Mouse (Mus musculus) embryonic facial prominence, embryonic 13.5 days (tissue): ENCODE data around the gene Gm20481. TPM values are rescaled to one million over a fixed set of nuclear protein-coding genes. Genes with fewer than 3 reads are reported as not detected.
A peak's percentile ranks its signal among the peaks of the same experiment; 100 is the strongest.
"Not testable (repeated sequence)": the region's sequence is repeated elsewhere in the genome, so short reads cannot be mapped to it uniquely, and the experiment has no call there.

ENCODE experiments used
- ATAC-seq: fragments of 200-750 bp; cut with Nextera tagmentation; 2 replicates; pipeline ENCODE4 v1.8.0; 2017; ENCODE audit warnings: low read depth; ENCODE audit not compliant: insufficient number of reproducible peaks, insufficient read depth, low FRiP score, low TSS enrichment
- H3K27ac ChIP-seq: fragments of 300-500 bp; sonication (generic); 2 replicates; pipeline ENCODE4 v1.5.1; 2015; ENCODE audit warnings: moderate library complexity, mild to moderate bottlenecking, inconsistent platforms
- H3K27me3 ChIP-seq: fragments of 300-500 bp; sonication (generic); 2 replicates; pipeline ENCODE4 v1.6.1; 2015; ENCODE audit warnings: mild to moderate bottlenecking, inconsistent platforms
- H3K36me3 ChIP-seq: fragments of 300-500 bp; sonication (generic); 2 replicates; pipeline ENCODE4 v1.6.1; 2015; ENCODE audit warnings: mild to moderate bottlenecking, inconsistent platforms
- H3K4me1 ChIP-seq: fragments of 300-500 bp; sonication (generic); 2 replicates; pipeline ENCODE4 v1.6.1; 2015; ENCODE audit warnings: inconsistent platforms
- H3K4me2 ChIP-seq: fragments of 300-500 bp; sonication (generic); 2 replicates; pipeline ENCODE4 v1.6.1; 2015; ENCODE audit warnings: moderate library complexity, mild to moderate bottlenecking, inconsistent platforms
- H3K4me3 ChIP-seq: fragments of 300-500 bp; sonication (generic); 2 replicates; pipeline ENCODE4 v1.5.1; 2015; ENCODE audit warnings: mild to moderate bottlenecking, inconsistent platforms
- H3K9ac ChIP-seq: fragments of 300-500 bp; sonication (generic); 2 replicates; pipeline ENCODE4 v1.6.1; 2015; ENCODE audit warnings: mild to moderate bottlenecking, inconsistent platforms
- H3K9me3 ChIP-seq: fragments of 300-500 bp; sonication (generic); 2 replicates; pipeline ENCODE4 v1.6.1; 2016; ENCODE audit warnings: inconsistent platforms
- WGBS: fragments of 180-500 bp; shearing (Covaris S2); methylation state at CpG from one replicate; pipeline ENCODE4 v1.1.7; 2015; ENCODE audit warnings: mixed read lengths; 5-methylcytosine and 5-hydroxymethylcytosine counted together
- polyA plus RNA-seq: library from polyadenylated mRNA; unstranded; fragments of >200 nt; fragmentation: Nextera tagmentation; extraction: Ambion mirVana; gene quantifications from 2 replicates; pipeline ENCODE4 v1.2.1, GENCODE M21; 2015

Gene Gm20481
- polyA plus RNA-seq, 1 experiment from 2014 or later, result not detected

- H3K27ac ChIP-seq, result no peak overlapping the region
- H3K4me2 ChIP-seq, result peak overlapping the region; percentile 88
- H3K27me3 ChIP-seq, result no peaks in the 10 kb centered on the region
- ATAC-seq, result no peak
- peaks cover 13% of the 10 kb centered on the region for H3K4me1 ChIP-seq
- H3K9me3 ChIP-seq, result no peaks in the 10 kb centered on the region
- H3K4me3 ChIP-seq, result peak overlapping the region; percentile 87
- H3K9ac ChIP-seq, result peak overlapping the region; percentile 94
- H3K36me3 ChIP-seq, result peaks cover 11% of the 10 kb centered on the region
- WGBS, result 10% methylated on average over 2 of the region's 2 CpGs
These were observed 10.9 kb downstream of the Gm20481 start for GRCm38 (mm10) chr17:34980655-34981054.

GRCm38 (mm10) chr17:34981690-34982180 lies 12.0 kb downstream of the Gm20481 start, which contains the start of gene Lsm2:
Gene Lsm2 (plus strand): TSS chr17:34981862.
- WGBS, result under 1% methylated on average over 58 of the region's 58 CpGs
- Histone ChIP-seq H3K9ac (peak within 1 kb of the TSS; percentile 94), H3K27ac (peak within 1 kb of the TSS; percentile 100), H3K4me1 (peaks cover 13% of the 10 kb centered on the region), H3K36me3 (peaks cover 22% of the 10 kb centered on the region), H3K4me3 (peak within 1 kb of the TSS; percentile 87), H3K9me3 (no peaks in the 10 kb centered on the region), H3K4me2 (peak within 1 kb of the TSS; percentile 88), H3K27me3 (no peaks in the 10 kb centered on the region)
- ATAC-seq, result peak; percentile 89

GRCm38 (mm10) chr17:34982328-34982727 lies 12.6 kb downstream of the Gm20481 start:
- Histone ChIP-seq H3K27ac (peak overlapping the region; percentile 100), H3K36me3 (peaks cover 20% of the 10 kb centered on the region), H3K9me3 (no peaks in the 10 kb centered on the region), H3K4me1 (peaks cover 13% of the 10 kb centered on the region), H3K27me3 (no peaks in the 10 kb centered on the region), H3K4me2 (peak overlapping the region; percentile 88), H3K4me3 (peak overlapping the region; percentile 87), H3K9ac (peak overlapping the region; percentile 94)
- no peak for ATAC-seq
- WGBS, result under 1% methylated on average over 15 of the region's 15 CpGs

- no peak overlapping the region for H3K4me2 ChIP-seq
- ATAC-seq, result no peak
- H3K9me3 ChIP-seq, result no peaks in the 10 kb centered on the region
- peaks cover 13% of the 10 kb centered on the region for H3K4me1 ChIP-seq
- no peak overlapping the region for H3K4me3 ChIP-seq
- H3K27ac ChIP-seq, result no peak overlapping the region
- no peak overlapping the region for H3K9ac ChIP-seq
- 76% methylated on average over 2 of the region's 2 CpGs for WGBS
- H3K27me3 ChIP-seq, result no peaks in the 10 kb centered on the region
- H3K36me3 ChIP-seq, result peaks cover 32% of the 10 kb centered on the region
These were observed 14.5 kb downstream of the Gm20481 start for GRCm38 (mm10) chr17:34984218-34984617.

GRCm38 (mm10) chr17:34994751-34995150 lies 25.0 kb downstream of the Gm20481 start:
- H3K36me3 ChIP-seq, result peaks cover 52% of the 10 kb centered on the region
- H3K27ac ChIP-seq, result no peak overlapping the region
- H3K27me3 ChIP-seq, result no peaks in the 10 kb centered on the region
- H3K9ac ChIP-seq, result no peak overlapping the region
- no peaks in the 10 kb centered on the region for H3K9me3 ChIP-seq
- H3K4me2 ChIP-seq, result no peak overlapping the region
- ATAC-seq, result no peak
- H3K4me1 ChIP-seq, result peaks cover 14% of the 10 kb centered on the region
- no peak overlapping the region for H3K4me3 ChIP-seq

GRCm38 (mm10) chr17:34995192-34995591 lies 25.5 kb downstream of the Gm20481 start:
- not testable (repeated sequence) for H3K9ac ChIP-seq, H3K4me3 ChIP-seq, H3K27ac ChIP-seq, H3K4me2 ChIP-seq, H3K27me3 ChIP-seq, H3K9me3 ChIP-seq, ATAC-seq
- H3K4me1 ChIP-seq, result peaks cover 18% of the 10 kb centered on the region
- H3K36me3 ChIP-seq, result peaks cover 52% of the 10 kb centered on the region
- 93% methylated on average over 4 of the region's 4 CpGs for WGBS

GRCm38 (mm10) chr17:34995927-34996326 lies 26.2 kb downstream of the Gm20481 start:
- H3K27ac ChIP-seq, H3K9ac ChIP-seq, H3K4me3 ChIP-seq, H3K9me3 ChIP-seq, H3K27me3 ChIP-seq, H3K4me2 ChIP-seq, ATAC-seq: not testable (repeated sequence)
- Histone ChIP-seq H3K36me3 (peaks cover 45% of the 10 kb centered on the region), H3K4me1 (peaks cover 18% of the 10 kb centered on the region)
- 95% methylated on average over 4 of the region's 4 CpGs for WGBS

GRCm38 (mm10) chr17:34996411-34997141 lies 26.9 kb downstream of the Gm20481 start:
- peaks cover 39% of the 10 kb centered on the region for H3K36me3 ChIP-seq
- peaks cover 18% of the 10 kb centered on the region for H3K4me1 ChIP-seq
- H3K27me3 ChIP-seq, result no peaks in the 10 kb centered on the region
- no peak overlapping the region for H3K27ac ChIP-seq
- peak overlapping the region; percentile 32; the same call in 1 of the 2 replicates for H3K9ac ChIP-seq
- H3K9me3 ChIP-seq, result no peaks in the 10 kb centered on the region
- H3K4me2 ChIP-seq, result peak overlapping the region; percentile 17; the same call in 1 of the 2 replicates
- no peak for ATAC-seq
- WGBS, result 93% methylated on average over 14 of the region's 14 CpGs
- no peak overlapping the region for H3K4me3 ChIP-seq

GRCm38 (mm10) chr17:34997142-34997483 lies 27.4 kb downstream of the Gm20481 start:
- no peak for ATAC-seq
- H3K4me1 ChIP-seq, result peaks cover 19% of the 10 kb centered on the region
- peaks cover 36% of the 10 kb centered on the region for H3K36me3 ChIP-seq
- no peaks in the 10 kb centered on the region for H3K27me3 ChIP-seq
- peak overlapping the region; percentile 17; the same call in 1 of the 2 replicates for H3K4me2 ChIP-seq
- no peak overlapping the region for H3K27ac ChIP-seq
- H3K4me3 ChIP-seq, result no peak overlapping the region
- no peaks in the 10 kb centered on the region for H3K9me3 ChIP-seq
- WGBS, result 94% methylated on average over 5 of the region's 5 CpGs
- peak overlapping the region; percentile 32 for H3K9ac ChIP-seq

- 95% methylated on average over 15 of the region's 15 CpGs for WGBS
- Histone ChIP-seq H3K4me2 (peak overlapping the region; percentile 99), H3K27me3 (no peaks in the 10 kb centered on the region), H3K4me1 (peaks cover 33% of the 10 kb centered on the region), H3K4me3 (peak overlapping the region; percentile 90), H3K27ac (no peak overlapping the region), H3K36me3 (peaks cover 33% of the 10 kb centered on the region), H3K9ac (no peak overlapping the region), H3K9me3 (no peaks in the 10 kb centered on the region)
- ATAC-seq, result no peak
These were observed 29.1 kb downstream of the Gm20481 start for GRCm38 (mm10) chr17:34998526-34999430.

GRCm38 (mm10) chr17:34999871-35000716 lies 30.4 kb downstream of the Gm20481 start:
- H3K4me2 ChIP-seq, result peak overlapping the region; percentile 99
- H3K27me3 ChIP-seq, H3K9me3 ChIP-seq, ATAC-seq: not testable (repeated sequence)
- 24% methylated on average over 30 of the region's 32 CpGs for WGBS
- peak overlapping the region; percentile 99 for H3K27ac ChIP-seq
- H3K4me3 ChIP-seq, result peak overlapping the region; percentile 90
- peaks cover 33% of the 10 kb centered on the region for H3K4me1 ChIP-seq
- H3K36me3 ChIP-seq, result peaks cover 45% of the 10 kb centered on the region
- peak overlapping the region; percentile 98 for H3K9ac ChIP-seq
